Mouse (Mus musculus) kidney, adult 2 months (tissue): ENCODE results near the gene Tpsb2.

Experiments
- CTCF ChIP-seq: fragments of 200-500 bp; conservative IDR thresholded peaks from 2 replicates; pipeline ENCODE4 v1.5.1; 2011; ENCODE audit warnings: low read depth, mild to moderate bottlenecking, control low read depth, low read length, moderate library complexity, mixed read lengths; ENCODE audit not compliant: insufficient read depth, insufficient read length
- POLR2A ChIP-seq: fragments of 200-500 bp; IDR thresholded peaks from one replicate; pipeline ENCODE4 v1.6.1; 2011; ENCODE audit warnings: low read depth, low read length, control low read depth

DNA sequence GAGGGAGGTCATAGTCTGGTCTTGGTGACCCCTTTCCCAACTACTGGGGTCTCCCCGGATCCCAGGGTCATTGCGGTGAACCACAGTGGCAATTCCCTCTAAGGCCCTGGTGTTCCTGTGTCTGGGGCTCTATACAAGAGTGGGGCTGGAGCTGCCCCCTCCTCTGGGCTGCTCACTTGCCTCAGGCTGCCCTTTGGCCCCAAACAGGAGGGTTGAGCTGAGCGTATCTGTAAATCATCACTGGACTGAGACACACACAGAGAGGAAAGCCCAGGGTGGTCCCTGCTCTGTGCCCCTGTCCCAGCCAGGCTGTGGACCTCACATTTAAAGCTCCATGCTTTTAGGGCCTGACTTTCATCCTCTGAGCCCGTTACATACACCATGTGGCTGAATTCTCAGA is 27.9 kb upstream of the Tpsb2 start:
- TF ChIP-seq CTCF (no peak), POLR2A (no peak)
